Mouse (Mus musculus): ENCODE measurements around the gene Dtx1. TPM values are rescaled to one million over a fixed set of nuclear protein-coding genes. Genes with fewer than 3 reads are reported as not detected.

Dtx1 gene
- total RNA-seq (2012; rRNA removed) = 13.6 and 29.4 TPM in 2 replicates

- no peaks in the 10 kb centered on the region for H3K36me3 ChIP-seq (ENCODE audit: control insufficient read depth, insufficient read depth, low read length, poor library complexity, severe bottlenecking)
- H3K9ac ChIP-seq (ENCODE audit: insufficient read depth, low read depth, low read length, poor library complexity, severe bottlenecking) = peak within 1 kb of the TSS; percentile 54; the same call in 1 of the 2 replicates
- DNase-seq (ENCODE audit: low read depth, low spot score) = no peak
- no peak within 1 kb of the TSS for H3K27ac ChIP-seq (ENCODE audit: insufficient read depth, low read depth, low read length, poor library complexity, severe bottlenecking)
- peak within 1 kb of the TSS; percentile 43 to 51 for H3K4me3 ChIP-seq (ENCODE audit: insufficient read depth in 1 of 2, low read depth in 1 of 2, low read length in 2 of 2, poor library complexity in 1 of 2, severe bottlenecking in 1 of 2)
- H3K4me1 ChIP-seq (ENCODE audit: control insufficient read depth in 2 of 2, insufficient read depth in 2 of 2, low read length in 2 of 2, poor library complexity in 1 of 2) = peaks cover 0 to 6% of the 10 kb centered on the region in 2 experiments; a peak in 1 of 4 replicates
- TF ChIP-seq ZC3H11A (IDR thresholded peaks at IDR 0.05; ENCODE audit: borderline replicate concordance, low read depth, low read length) (no peak), ZNF384 (IDR thresholded peaks at IDR 0.05; ENCODE audit: low read depth, low read length) (no peak), CHD2 (IDR thresholded peaks at IDR 0.05; ENCODE audit: low read depth, low read length) (no peak), MAFK (IDR thresholded peaks at IDR 0.05; ENCODE audit: insufficient read depth, low read depth, low read length) (no peak), HCFC1 (IDR thresholded peaks at IDR 0.05; ENCODE audit: borderline replicate concordance, insufficient read depth, low read length) (no peak)
- no peaks in the 10 kb centered on the region for H3K9me3 ChIP-seq (ENCODE audit: control insufficient read depth, insufficient read depth, low read depth, low read length)
- in situ Hi-C loops (cut with MboI; ENCODE audit: low sequenced_read_pairs in 2 of 2, unreplicated experiment in 2 of 2) = no loop called here
These were observed at the start of gene Dtx1 for GRCm38 (mm10) chr5:120711827-120712226. Gene Dtx1, minus strand, starts transcription at chr5:120711927.

- peaks cover 2 to 6% of the 10 kb centered on the region in 2 experiments; a peak in 3 of 4 replicates for H3K4me1 ChIP-seq (ENCODE audit: control insufficient read depth in 2 of 2, insufficient read depth in 2 of 2, low read length in 2 of 2, poor library complexity in 1 of 2)
- H3K27ac ChIP-seq (ENCODE audit: insufficient read depth, low read depth, low read length, poor library complexity, severe bottlenecking) = no peak overlapping the region
- 0 out of 4 replicates have a peak overlapping the region, but pooled peaks of 1 of the 2 experiments have one; percentile 16 for H3K4me3 ChIP-seq (ENCODE audit: insufficient read depth in 1 of 2, low read depth in 1 of 2, low read length in 2 of 2, poor library complexity in 1 of 2, severe bottlenecking in 1 of 2)
- H3K36me3 ChIP-seq (ENCODE audit: control insufficient read depth, insufficient read depth, low read length, poor library complexity, severe bottlenecking) = no peaks in the 10 kb centered on the region
- in situ Hi-C loops (cut with MboI; ENCODE audit: low sequenced_read_pairs in 2 of 2, unreplicated experiment in 2 of 2) = no loop called here
- H3K9ac ChIP-seq (ENCODE audit: insufficient read depth, low read depth, low read length, poor library complexity, severe bottlenecking) = no peak overlapping the region
- TF ChIP-seq HCFC1 (IDR thresholded peaks at IDR 0.05; ENCODE audit: borderline replicate concordance, insufficient read depth, low read length) (no peak), MAFK (IDR thresholded peaks at IDR 0.05; ENCODE audit: insufficient read depth, low read depth, low read length) (no peak), CHD2 (IDR thresholded peaks at IDR 0.05; ENCODE audit: low read depth, low read length) (no peak), ZNF384 (IDR thresholded peaks at IDR 0.05; ENCODE audit: low read depth, low read length) (no peak), ZC3H11A (IDR thresholded peaks at IDR 0.05; ENCODE audit: borderline replicate concordance, low read depth, low read length) (no peak)
- DNase-seq (ENCODE audit: low read depth, low spot score) = no peak
- no peaks in the 10 kb centered on the region for H3K9me3 ChIP-seq (ENCODE audit: control insufficient read depth, insufficient read depth, low read depth, low read length)
These were observed 42.5 kb upstream of the Dtx1 start for GRCm38 (mm10) chr5:120754215-120754614.

GRCm38 (mm10) chr5:120752786-120753185, 41.1 kb upstream of the Dtx1 start:
- Histone ChIP-seq H3K4me3 (ENCODE audit: insufficient read depth in 1 of 2, low read depth in 1 of 2, low read length in 2 of 2, poor library complexity in 1 of 2, severe bottlenecking in 1 of 2) (no peak overlapping the region), H3K4me1 (ENCODE audit: control insufficient read depth in 2 of 2, insufficient read depth in 2 of 2, low read length in 2 of 2, poor library complexity in 1 of 2) (peaks cover 2 to 6% of the 10 kb centered on the region in 2 experiments; a peak in 3 of 4 replicates), H3K36me3 (ENCODE audit: control insufficient read depth, insufficient read depth, low read length, poor library complexity, severe bottlenecking) (no peaks in the 10 kb centered on the region), H3K9ac (ENCODE audit: insufficient read depth, low read depth, low read length, poor library complexity, severe bottlenecking) (no peak overlapping the region), H3K9me3 (ENCODE audit: control insufficient read depth, insufficient read depth, low read depth, low read length) (no peaks in the 10 kb centered on the region), H3K27ac (ENCODE audit: insufficient read depth, low read depth, low read length, poor library complexity, severe bottlenecking) (no peak overlapping the region)
- in situ Hi-C loops (cut with MboI; ENCODE audit: low sequenced_read_pairs in 2 of 2, unreplicated experiment in 2 of 2) = no loop called here
- TF ChIP-seq MAFK (IDR thresholded peaks at IDR 0.05; ENCODE audit: insufficient read depth, low read depth, low read length) (no peak), CHD2 (IDR thresholded peaks at IDR 0.05; ENCODE audit: low read depth, low read length) (no peak), ZNF384 (IDR thresholded peaks at IDR 0.05; ENCODE audit: low read depth, low read length) (no peak), HCFC1 (IDR thresholded peaks at IDR 0.05; ENCODE audit: borderline replicate concordance, insufficient read depth, low read length) (no peak), ZC3H11A (IDR thresholded peaks at IDR 0.05; ENCODE audit: borderline replicate concordance, low read depth, low read length) (no peak)
- DNase-seq (ENCODE audit: low read depth, low spot score) = no peak

- in situ Hi-C loops (cut with MboI; ENCODE audit: low sequenced_read_pairs in 2 of 2, unreplicated experiment in 2 of 2) = no loop called here
- H3K27ac ChIP-seq (ENCODE audit: insufficient read depth, low read depth, low read length, poor library complexity, severe bottlenecking) = no peak overlapping the region
- no peaks in the 10 kb centered on the region for H3K9me3 ChIP-seq (ENCODE audit: control insufficient read depth, insufficient read depth, low read depth, low read length)
- no peak overlapping the region for H3K9ac ChIP-seq (ENCODE audit: insufficient read depth, low read depth, low read length, poor library complexity, severe bottlenecking)
- H3K4me1 ChIP-seq (ENCODE audit: control insufficient read depth in 2 of 2, insufficient read depth in 2 of 2, low read length in 2 of 2, poor library complexity in 1 of 2) = peaks cover 2 to 6% of the 10 kb centered on the region in 2 experiments; a peak in 3 of 4 replicates
- DNase-seq (ENCODE audit: low read depth, low spot score) = no peak
- no peaks in the 10 kb centered on the region for H3K36me3 ChIP-seq (ENCODE audit: control insufficient read depth, insufficient read depth, low read length, poor library complexity, severe bottlenecking)
- no peak overlapping the region for H3K4me3 ChIP-seq (ENCODE audit: insufficient read depth in 1 of 2, low read depth in 1 of 2, low read length in 2 of 2, poor library complexity in 1 of 2, severe bottlenecking in 1 of 2)
- TF ChIP-seq MAFK (IDR thresholded peaks at IDR 0.05; ENCODE audit: insufficient read depth, low read depth, low read length) (no peak), ZC3H11A (IDR thresholded peaks at IDR 0.05; ENCODE audit: borderline replicate concordance, low read depth, low read length) (no peak), ZNF384 (IDR thresholded peaks at IDR 0.05; ENCODE audit: low read depth, low read length) (no peak), HCFC1 (IDR thresholded peaks at IDR 0.05; ENCODE audit: borderline replicate concordance, insufficient read depth, low read length) (no peak), CHD2 (IDR thresholded peaks at IDR 0.05; ENCODE audit: low read depth, low read length) (no peak)
These were observed 39.5 kb upstream of the Dtx1 start for GRCm38 (mm10) chr5:120751206-120751605.
